Mouse (Mus musculus) kidney, embryonic 14.5 days (tissue): ENCODE measurements around the gene Cmah. TPM values are rescaled to one million over a fixed set of nuclear protein-coding genes. Genes with fewer than 3 reads are reported as not detected.
"Not testable (repeated sequence)": the region's sequence is repeated elsewhere in the genome, so short reads cannot be mapped to it uniquely, and the experiment has no call there.

Experiments
- ATAC-seq: fragments of 200-750 bp; cut with Nextera tagmentation; 2 replicates; pipeline ENCODE4 v1.8.0; 2017; ENCODE audit warnings: moderate number of reproducible peaks, mild to moderate bottlenecking, moderate TSS enrichment, moderate library complexity; ENCODE audit not compliant: low FRiP score, low TSS enrichment
- H3K27ac ChIP-seq: fragments of 300-500 bp; sonication (generic); 2 replicates; pipeline ENCODE4 v1.5.1; 2014; ENCODE audit warnings: low read depth, mild to moderate bottlenecking, low read length, moderate library complexity, mixed read lengths
- H3K27me3 ChIP-seq: fragments of 300-500 bp; sonication (generic); 2 replicates; pipeline ENCODE4 v1.6.1; 2014; ENCODE audit warnings: mild to moderate bottlenecking, low read length; ENCODE audit not compliant: control insufficient read depth, insufficient read depth
- H3K36me3 ChIP-seq: fragments of 300-500 bp; sonication (generic); 2 replicates; pipeline ENCODE4 v1.6.1; 2014; ENCODE audit warnings: low read length, mixed read lengths; ENCODE audit not compliant: control insufficient read depth, insufficient read depth
- H3K4me1 ChIP-seq: fragments of 300-500 bp; sonication (generic); 2 replicates; pipeline ENCODE4 v1.6.1; 2014; ENCODE audit warnings: low read length, mixed read lengths; ENCODE audit not compliant: control insufficient read depth, insufficient read depth
- H3K4me2 ChIP-seq: fragments of 300-500 bp; sonication (generic); replicated peaks from 2 replicates; pipeline ENCODE4 v1.6.1; 2014; ENCODE audit warnings: low read depth, mild to moderate bottlenecking, low read length
- H3K4me3 ChIP-seq: fragments of 300-500 bp; sonication (generic); 2 replicates; pipeline ENCODE4 v1.5.1; 2014; ENCODE audit warnings: mild to moderate bottlenecking, low read length
- H3K9ac ChIP-seq: fragments of 300-500 bp; sonication (generic); 2 replicates; pipeline ENCODE4 v1.6.1; 2014; ENCODE audit warnings: low read depth, mild to moderate bottlenecking, low read length, moderate library complexity
- H3K9me3 ChIP-seq: fragments of 300-500 bp; sonication (generic); 2 replicates; pipeline ENCODE4 v1.6.1; 2016; ENCODE audit warnings: low read length; ENCODE audit not compliant: control insufficient read depth
- WGBS: fragments of 180-500 bp; shearing (Covaris S2); extraction: QIAGEN DNeasy Blood & Tissue Kit; methylation state at CpG from one replicate; pipeline ENCODE4 v1.1.7; 2014; 5-methylcytosine and 5-hydroxymethylcytosine counted together
- polyA plus RNA-seq: library from polyadenylated mRNA; unstranded; fragments of >200 nt; fragmentation: Nextera tagmentation; extraction: Ambion mirVana; gene quantifications from 2 replicates; pipeline ENCODE4 v1.2.1, GENCODE M21; 2014

Cmah gene
- polyA plus RNA-seq, 1 experiment from 2014 or later = 1.2 TPM

DNA sequence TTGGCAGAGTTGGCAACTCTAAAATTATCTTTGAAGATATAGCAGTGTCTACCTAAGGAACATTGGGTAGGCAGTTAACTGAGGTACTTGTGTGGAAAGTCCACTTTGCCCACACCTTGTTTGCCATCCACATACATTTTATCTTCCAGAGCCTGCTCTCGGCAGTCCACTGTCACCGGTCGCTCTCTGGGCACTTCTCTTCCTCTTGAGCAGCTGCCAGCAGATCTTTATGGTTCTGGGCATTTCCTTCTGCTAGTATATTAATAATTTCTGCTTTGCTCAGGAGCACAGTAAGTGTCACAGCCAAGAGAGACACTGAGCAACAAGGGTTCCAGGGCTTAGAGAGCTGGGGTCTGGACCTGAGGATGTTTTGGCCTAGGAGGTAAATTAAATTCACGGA, 68.6 kb downstream of the Cmah start:
- Histone ChIP-seq H3K27me3 (no peaks in the 10 kb centered on the region), H3K4me2 (no peak overlapping the region), H3K4me3 (no peak overlapping the region), H3K36me3 (no peaks in the 10 kb centered on the region), H3K9ac (no peak overlapping the region), H3K9me3 (no peaks in the 10 kb centered on the region), H3K4me1 (no peaks in the 10 kb centered on the region), H3K27ac (no peak overlapping the region)
- no peak for ATAC-seq
- WGBS = 90% methylated on average over 4 of the region's 4 CpGs

DNA sequence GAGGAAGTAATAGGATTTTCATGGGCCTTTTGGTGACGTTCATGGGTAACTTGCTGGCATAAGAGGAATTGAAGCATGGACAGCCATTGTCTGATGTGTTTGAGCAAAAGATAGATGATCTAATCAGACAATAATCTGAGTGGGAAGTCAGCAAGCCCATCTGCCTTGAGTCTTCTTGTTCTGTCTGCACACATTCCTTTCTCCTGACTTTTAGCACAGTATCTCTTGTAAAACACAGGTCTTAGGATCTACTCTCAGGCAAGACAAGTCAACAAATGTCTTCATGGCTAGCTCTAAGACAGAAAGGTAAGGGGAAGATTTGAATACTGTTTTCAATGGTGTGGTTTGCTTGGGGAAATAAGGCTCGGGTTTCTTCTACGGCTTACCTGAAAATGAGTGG, 70.0 kb downstream of the Cmah start:
- Histone ChIP-seq H3K9me3 (no peaks in the 10 kb centered on the region), H3K4me3 (no peak overlapping the region), H3K9ac (no peak overlapping the region), H3K27me3 (no peaks in the 10 kb centered on the region), H3K36me3 (no peaks in the 10 kb centered on the region), H3K4me1 (no peaks in the 10 kb centered on the region), H3K4me2 (no peak overlapping the region), H3K27ac (no peak overlapping the region)
- 93% methylated on average over 3 of the region's 3 CpGs for WGBS
- no peak for ATAC-seq

DNA sequence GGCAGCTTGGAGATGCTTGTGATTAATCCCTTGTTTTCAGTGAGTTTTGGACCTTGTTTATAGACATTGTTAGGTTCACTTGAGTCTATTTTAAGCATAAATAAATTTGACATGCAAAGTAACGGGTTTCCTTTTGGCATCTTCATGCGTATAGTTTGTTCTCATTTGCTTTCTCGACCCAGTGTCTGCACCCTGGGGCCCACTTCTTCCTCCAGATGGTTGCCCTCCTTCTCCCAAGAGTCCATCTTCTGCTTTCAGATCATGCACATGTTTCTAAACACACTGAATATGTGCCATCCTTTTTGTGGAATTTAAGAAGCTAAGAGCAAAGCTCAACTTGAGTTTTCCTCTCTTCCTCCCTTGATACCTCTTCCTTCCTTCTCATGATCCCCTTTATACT, 71.3 kb downstream of the Cmah start:
- Histone ChIP-seq H3K4me2 (no peak overlapping the region), H3K9ac (no peak overlapping the region), H3K36me3 (no peaks in the 10 kb centered on the region), H3K4me1 (no peaks in the 10 kb centered on the region), H3K27me3 (no peaks in the 10 kb centered on the region), H3K27ac (no peak overlapping the region), H3K9me3 (no peaks in the 10 kb centered on the region), H3K4me3 (no peak overlapping the region)
- no peak for ATAC-seq
- 61% methylated on average over 3 of the region's 3 CpGs for WGBS

- ATAC-seq, H3K9ac ChIP-seq: not testable (repeated sequence)
Measured at GRCm38 (mm10) chr13:24401821-24402220, 74.6 kb downstream of the Cmah start.

DNA sequence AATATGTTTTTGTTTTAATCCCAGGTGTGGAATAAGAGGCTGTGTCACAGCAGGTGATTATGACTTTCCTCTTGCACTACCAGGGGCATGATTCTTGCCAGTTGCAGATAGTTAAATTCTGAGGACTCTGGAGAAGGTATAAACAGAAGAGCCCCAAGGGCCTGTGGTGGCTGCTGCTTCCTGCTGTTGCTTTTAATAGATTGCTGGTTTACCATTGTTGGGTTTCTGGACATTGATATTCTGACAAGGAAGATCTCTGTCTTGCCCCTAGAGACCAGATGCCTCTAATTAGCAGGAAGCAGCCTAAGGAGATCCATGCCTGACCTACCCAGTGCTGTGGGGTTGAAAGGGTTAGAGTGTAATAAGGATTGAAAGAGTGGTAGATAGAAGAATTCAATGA, 75.8 kb downstream of the Cmah start:
- Histone ChIP-seq H3K9ac (no peak overlapping the region), H3K9me3 (no peaks in the 10 kb centered on the region), H3K27me3 (no peaks in the 10 kb centered on the region), H3K27ac (no peak overlapping the region), H3K36me3 (no peaks in the 10 kb centered on the region), H3K4me2 (no peak overlapping the region), H3K4me3 (no peak overlapping the region), H3K4me1 (no peaks in the 10 kb centered on the region)
- ATAC-seq = no peak

More at GRCm38 (mm10) chr13:24401821-24402220, 74.6 kb downstream of the Cmah start:
- not testable (repeated sequence) for H3K4me3 ChIP-seq, H3K4me1 ChIP-seq, H3K9me3 ChIP-seq, H3K4me2 ChIP-seq, H3K27me3 ChIP-seq, H3K27ac ChIP-seq, H3K36me3 ChIP-seq
- 19% methylated on average over 11 of the region's 11 CpGs for WGBS

- no peak for ATAC-seq
- 91% methylated on average over 2 of the region's 2 CpGs for WGBS
- no peaks in the 10 kb centered on the region for H3K36me3 ChIP-seq
- H3K9ac ChIP-seq = no peak overlapping the region
- H3K4me1 ChIP-seq = no peaks in the 10 kb centered on the region
- H3K9me3 ChIP-seq = no peaks in the 10 kb centered on the region
- H3K4me3 ChIP-seq = no peak overlapping the region
- H3K4me2 ChIP-seq = no peak overlapping the region
- H3K27ac ChIP-seq = no peak overlapping the region
- no peaks in the 10 kb centered on the region for H3K27me3 ChIP-seq
Measured at GRCm38 (mm10) chr13:24406847-24407246, 79.6 kb downstream of the Cmah start.

GRCm38 (mm10) chr13:24414635-24415206, 87.5 kb downstream of the Cmah start:
- no peak for ATAC-seq
- H3K4me1 ChIP-seq = no peaks in the 10 kb centered on the region
- H3K9me3 ChIP-seq = no peaks in the 10 kb centered on the region
- H3K4me2 ChIP-seq = no peak overlapping the region
- no peaks in the 10 kb centered on the region for H3K36me3 ChIP-seq
- H3K27me3 ChIP-seq = no peaks in the 10 kb centered on the region
- no peak overlapping the region for H3K4me3 ChIP-seq
- H3K27ac ChIP-seq = no peak overlapping the region
- 62% methylated on average over 4 of the region's 4 CpGs for WGBS
- H3K9ac ChIP-seq = no peak overlapping the region

DNA sequence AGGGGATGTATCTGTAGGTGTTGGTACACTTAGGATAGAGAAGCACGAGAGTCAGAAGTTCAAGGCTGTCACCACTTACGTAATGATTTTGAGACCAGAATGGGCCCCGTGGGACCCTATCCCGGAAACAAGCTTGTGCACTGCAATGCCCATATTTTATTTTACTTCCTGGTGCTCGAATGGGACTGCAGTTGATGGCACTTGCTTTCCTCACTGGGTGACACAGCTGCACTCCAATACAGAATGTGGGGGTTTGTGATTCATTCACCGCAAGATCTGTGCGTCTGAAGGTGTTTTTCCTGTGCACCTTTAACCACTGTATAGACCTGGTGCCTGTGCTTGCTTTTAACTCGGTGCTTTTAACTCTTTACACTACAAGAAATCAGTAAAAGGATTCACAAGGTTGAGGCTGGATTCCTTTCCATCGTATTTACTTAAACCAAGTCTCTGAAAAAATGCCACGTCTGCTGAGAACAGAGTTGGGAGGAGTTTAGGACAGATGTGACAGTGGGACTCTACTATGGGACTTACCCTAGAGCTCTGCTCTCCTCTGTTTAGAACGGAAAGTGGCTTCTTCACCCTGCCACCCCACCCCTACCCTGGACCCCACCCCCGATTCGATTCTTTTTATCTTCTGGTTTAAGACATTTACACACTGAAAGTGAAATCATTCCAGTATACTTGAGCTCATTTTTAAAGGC, 88.5 kb downstream of the Cmah start:
- no peak overlapping the region for H3K27ac ChIP-seq
- H3K4me3 ChIP-seq = no peak overlapping the region
- H3K36me3 ChIP-seq = no peaks in the 10 kb centered on the region
- WGBS = 69% methylated on average over 13 of the region's 13 CpGs
- H3K9me3 ChIP-seq = no peaks in the 10 kb centered on the region
- H3K4me2 ChIP-seq = no peak overlapping the region
- H3K4me1 ChIP-seq = no peaks in the 10 kb centered on the region
- no peaks in the 10 kb centered on the region for H3K27me3 ChIP-seq
- no peak overlapping the region for H3K9ac ChIP-seq
- no peak for ATAC-seq

- ATAC-seq = no peak
- no peak overlapping the region for H3K27ac ChIP-seq
- H3K4me2 ChIP-seq = no peak overlapping the region
- 47% methylated on average over 4 of the region's 4 CpGs for WGBS
- no peak overlapping the region for H3K4me3 ChIP-seq
- no peaks in the 10 kb centered on the region for H3K4me1 ChIP-seq
- no peak overlapping the region for H3K9ac ChIP-seq
- H3K36me3 ChIP-seq = no peaks in the 10 kb centered on the region
- no peaks in the 10 kb centered on the region for H3K9me3 ChIP-seq
- H3K27me3 ChIP-seq = no peaks in the 10 kb centered on the region
Measured at GRCm38 (mm10) chr13:24416409-24416808, 89.2 kb downstream of the Cmah start.
